Mouse (Mus musculus): ENCODE measurements at regions not wholly inside any gene's neighbourhood (a gene's known extent, or its start where the extent isn't known, plus 50 kb on each side); places are given as distances from the start of the nearest gene placed in this dataset.

GRCm38 (mm10) chr4:153573180-153573769 is 90.7 kb upstream of the Ajap1 start:
- no peak for TF ChIP-seq CTCF (conservative IDR thresholded peaks at IDR 0.05; ENCODE audit: insufficient read depth, insufficient read length, low read depth, low read length)
- TF ChIP-seq POLR2A (IDR thresholded peaks at IDR 0.05; ENCODE audit: low read depth, low read length), result no peak
